Mouse (Mus musculus) G1E (cell line): ENCODE measurements around the gene Pex12. TPM values are rescaled to one million over a fixed set of nuclear protein-coding genes. Genes with fewer than 3 reads are reported as not detected.

ENCODE experiments used
- ATAC-seq: 2 replicates; pipeline ENCODE4 v1.8.0; 2016; ENCODE audit warnings: mild to moderate bottlenecking; ENCODE audit not compliant: insufficient number of reproducible peaks, poor library complexity, low FRiP score, severe bottlenecking; ENCODE audit errors: extremely low read depth
- DNase-seq: peaks from one replicate; pipeline ENCODE4 v3.0.0; 2012; ENCODE audit warnings: low spot score
- H3K27me3 ChIP-seq: 2 replicates; pipeline ENCODE4 v1.6.1; 2012; ENCODE audit warnings: mild to moderate bottlenecking, low read length, inconsistent platforms; ENCODE audit not compliant: insufficient read depth
- H3K36me3 ChIP-seq: replicated peaks from 2 replicates; pipeline ENCODE3; 2012; ENCODE audit warnings: mild to moderate bottlenecking, inconsistent platforms
- H3K4me1 ChIP-seq: 2 replicates; pipeline ENCODE4 v1.6.1; 2012; ENCODE audit warnings: low read depth, low read length, inconsistent platforms, mixed read lengths; ENCODE audit not compliant: insufficient read depth
- H3K4me3 ChIP-seq: 2 replicates; pipeline ENCODE4 v1.5.1; 2012; ENCODE audit warnings: low read depth, mild to moderate bottlenecking, inconsistent platforms, low read length, moderate library complexity, mixed read lengths
- H3K9me3 ChIP-seq: replicated peaks from 2 replicates; pipeline ENCODE4 v1.6.1; 2012; ENCODE audit warnings: inconsistent platforms
- CTCF ChIP-seq: IDR thresholded peaks from 2 replicates; pipeline ENCODE4 v1.5.1; 2012; ENCODE audit warnings: low read depth, low read length, inconsistent platforms, mixed read lengths
- GATA1 ChIP-seq: IDR thresholded peaks from 2 replicates; pipeline ENCODE4 v1.6.1; 2012; ENCODE audit warnings: borderline replicate concordance, low read length, inconsistent platforms, mixed read lengths
- GATA2 ChIP-seq: IDR thresholded peaks from 2 replicates; pipeline ENCODE4 v1.6.1; 2012; ENCODE audit warnings: low read depth, low read length, inconsistent platforms, borderline replicate concordance
- POLR2AphosphoS5 ChIP-seq: IDR thresholded peaks from 2 replicates; pipeline ENCODE4 v1.6.1; 2012; ENCODE audit warnings: low read depth, low read length, inconsistent platforms; ENCODE audit not compliant: insufficient replicate concordance
- TAL1 ChIP-seq: conservative IDR thresholded peaks from 2 replicates; pipeline ENCODE4 v1.6.1; 2012; ENCODE audit warnings: low read depth, low read length, inconsistent platforms, mixed read lengths
- polyA plus RNA-seq: library from polyadenylated mRNA; stranded (reverse); fragments of >175 nt; gene quantifications from 2 replicates; pipeline ENCODE4 v1.2.3, GENCODE M21; 2012
- total RNA-seq, 2 experiments: library from RNA; stranded (forward) in 1 of 2; stranded (reverse) in 1 of 2; fragments of 200-1000 nt in 1 of 2; fragments of >200 nt in 1 of 2; fragmentation: Nextera tagmentation in 1 of 2; gene quantifications; 2 replicates each; pipeline ENCODE4 v1.2.3; 2014 to 2017

Pex12 gene
- total and polyA plus RNA-seq, 3 experiments = 2.7 to 8.7 (median 8.6) TPM

- no peaks in the 10 kb centered on the region for H3K9me3 ChIP-seq
- no peaks in the 10 kb centered on the region for H3K27me3 ChIP-seq
- H3K4me3 ChIP-seq = peak within 1 kb of the TSS; percentile 79
- DNase-seq = peak; percentile 81
- ATAC-seq = peak; percentile 90
- TF ChIP-seq CTCF (no peak), POLR2AphosphoS5 (peak; percentile 62; the same call in 1 of the 2 replicates)
- H3K36me3 ChIP-seq = peaks cover 52% of the 10 kb centered on the region
- peaks cover 56% of the 10 kb centered on the region for H3K4me1 ChIP-seq
Observed at GRCm38 (mm10) chr11:83298225-83299195, 3.9 kb downstream of the Pex12 start, which contains the start of gene Ap2b1. TSS of gene Ap2b1 (plus strand) at chr11:83299024.

DNA sequence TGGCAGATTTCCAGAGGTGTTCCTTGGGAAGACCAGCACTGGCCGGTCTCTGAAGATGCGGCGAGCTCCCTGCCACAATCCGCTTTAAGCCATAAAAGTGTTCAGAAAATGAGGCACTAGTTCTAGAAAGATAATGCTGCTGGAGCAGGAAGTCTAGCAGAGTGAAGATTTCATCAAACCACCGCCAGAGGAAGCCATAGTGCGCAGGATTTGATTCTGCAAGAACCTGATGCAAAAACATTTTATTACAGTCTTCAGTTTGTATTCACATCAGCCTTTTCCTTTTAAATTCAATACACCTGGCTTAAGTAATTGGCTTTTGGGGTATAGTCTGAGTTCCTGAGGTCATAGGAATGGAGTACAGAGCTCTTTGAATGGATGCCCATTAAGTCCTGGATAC lies 4.6 kb downstream of the Pex12 start:
- Histone ChIP-seq H3K9me3 (no peaks in the 10 kb centered on the region), H3K4me3 (peak overlapping the region; percentile 79; the same call in 1 of the 2 replicates), H3K4me1 (peaks cover 61% of the 10 kb centered on the region), H3K27me3 (no peaks in the 10 kb centered on the region), H3K36me3 (peaks cover 57% of the 10 kb centered on the region)
- DNase-seq (no peak), ATAC-seq (no peak)
- TF ChIP-seq POLR2AphosphoS5 = no peak
- TF ChIP-seq TAL1 = no peak
- no peak for TF ChIP-seq GATA2
- no peak for TF ChIP-seq CTCF
- no peak for TF ChIP-seq GATA1

DNA sequence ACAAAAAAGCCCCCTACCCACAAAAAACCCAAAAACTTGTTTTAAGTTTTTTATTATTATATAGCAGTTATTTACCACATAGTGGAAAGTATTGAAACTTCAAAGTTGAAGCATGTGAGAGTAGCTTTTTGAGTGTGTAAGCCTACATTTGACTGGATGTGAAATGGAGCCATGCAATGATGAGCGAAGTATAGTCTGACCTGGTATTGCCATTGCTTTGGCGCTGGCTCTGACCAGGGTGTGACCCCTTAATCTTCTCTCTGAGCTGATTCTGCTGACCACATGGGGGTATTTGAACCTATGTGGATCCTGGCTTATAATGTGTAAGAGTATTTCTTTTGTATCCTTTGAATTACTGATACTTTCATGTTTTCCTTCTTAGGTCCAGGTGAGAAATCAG lies 8.3 kb downstream of the Pex12 start:
- peaks cover 57% of the 10 kb centered on the region for H3K4me1 ChIP-seq
- peaks cover 45% of the 10 kb centered on the region for H3K36me3 ChIP-seq
- TF ChIP-seq POLR2AphosphoS5 (no peak), GATA1 (no peak), TAL1 (no peak), CTCF (no peak), GATA2 (no peak)
- H3K27me3 ChIP-seq = no peaks in the 10 kb centered on the region
- ATAC-seq (no peak), DNase-seq (no peak)
- H3K9me3 ChIP-seq = no peaks in the 10 kb centered on the region
- no peak overlapping the region for H3K4me3 ChIP-seq

- Histone ChIP-seq H3K4me1 (peaks cover 63% of the 10 kb centered on the region), H3K4me3 (peak overlapping the region; percentile 75), H3K36me3 (peaks cover 45% of the 10 kb centered on the region)
Observed at GRCm38 (mm10) chr11:83293182-83293581, 9.2 kb downstream of the Pex12 start.

GRCm38 (mm10) chr11:83292251-83292587 lies 10.2 kb downstream of the Pex12 start:
- ATAC-seq = no peak
- H3K36me3 ChIP-seq = peaks cover 39% of the 10 kb centered on the region
- TF ChIP-seq TAL1 (no peak), POLR2AphosphoS5 (no peak), CTCF (no peak), GATA1 (no peak), GATA2 (no peak)
- no peak for DNase-seq
- no peaks in the 10 kb centered on the region for H3K27me3 ChIP-seq
- H3K4me3 ChIP-seq = peak overlapping the region; percentile 75
- no peaks in the 10 kb centered on the region for H3K9me3 ChIP-seq
- peaks cover 60% of the 10 kb centered on the region for H3K4me1 ChIP-seq

More at GRCm38 (mm10) chr11:83293182-83293581, 9.2 kb downstream of the Pex12 start:
- ATAC-seq = no peak
- DNase-seq = no peak
- TF ChIP-seq GATA1 = no peak
- no peak for TF ChIP-seq POLR2AphosphoS5
- no peak for TF ChIP-seq GATA2
- TF ChIP-seq TAL1 = no peak
- TF ChIP-seq CTCF = no peak
- H3K9me3 ChIP-seq = no peaks in the 10 kb centered on the region
- H3K27me3 ChIP-seq = no peaks in the 10 kb centered on the region

DNA sequence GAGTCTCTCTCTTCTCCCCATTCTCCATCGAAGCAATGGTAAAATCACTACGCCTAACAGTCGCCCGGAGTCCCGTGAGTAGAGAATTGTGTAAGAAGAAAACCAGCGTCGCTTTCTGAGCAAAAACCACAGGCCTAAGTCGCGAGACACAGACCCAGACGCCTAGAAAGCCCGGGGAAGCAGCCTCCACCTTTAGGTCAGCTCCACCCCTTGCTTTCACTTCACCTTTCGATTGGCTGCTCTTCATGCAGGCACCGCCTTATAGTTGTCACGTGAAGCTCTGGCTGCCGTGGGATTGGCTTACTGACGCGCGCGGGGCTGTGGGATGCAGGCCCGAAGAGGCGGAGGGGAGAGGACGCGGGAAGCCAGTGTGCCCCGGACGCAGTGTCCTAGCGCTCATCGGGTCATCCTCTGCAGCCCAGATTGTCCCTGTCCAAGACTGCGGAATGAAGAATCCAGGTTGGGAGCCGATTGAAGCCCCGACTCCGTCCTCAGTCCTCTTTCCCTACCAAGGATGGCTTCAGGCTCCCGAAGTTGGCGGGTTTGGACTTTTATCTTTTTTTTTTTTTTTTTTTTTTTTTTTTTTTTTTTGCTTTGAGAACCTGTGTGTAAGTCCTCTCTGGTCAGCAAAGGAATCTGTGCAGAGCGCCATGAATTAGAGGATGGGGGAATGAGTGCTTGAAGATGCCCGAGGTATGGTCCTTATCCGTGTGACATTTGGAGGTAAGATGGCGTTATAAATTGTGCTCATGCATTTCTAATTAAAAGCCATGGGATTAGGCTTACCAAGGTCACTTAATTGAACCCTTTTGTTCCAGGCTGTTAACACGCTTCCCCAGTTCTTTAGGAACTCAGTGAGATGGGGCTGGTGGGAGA lies 10.8 kb downstream of the Pex12 start:
- Histone ChIP-seq H3K4me3 (peak overlapping the region; percentile 75), H3K27me3 (no peaks in the 10 kb centered on the region)

More for the DNA sequence above, 10.8 kb downstream of the Pex12 start:
- peaks cover 33% of the 10 kb centered on the region for H3K36me3 ChIP-seq
- ATAC-seq = peak; percentile 94
- DNase-seq = peak; percentile 87
- H3K9me3 ChIP-seq = no peaks in the 10 kb centered on the region
- TF ChIP-seq GATA2 (no peak), TAL1 (no peak), CTCF (no peak), POLR2AphosphoS5 (no peak), GATA1 (no peak)
- peaks cover 60% of the 10 kb centered on the region for H3K4me1 ChIP-seq
